Mouse (Mus musculus) forebrain, embryonic 15.5 days (tissue): ENCODE data around the gene Tmtc2. TPM values are rescaled to one million over a fixed set of nuclear protein-coding genes. Genes with fewer than 3 reads are reported as not detected.

Experiments
- ATAC-seq: fragments of 200-750 bp; cut with Nextera tagmentation; replicated peaks from 2 replicates; pipeline ENCODE4 v1.8.0; 2017; ENCODE audit warnings: mild to moderate bottlenecking, moderate TSS enrichment, moderate library complexity
- H3K27ac ChIP-seq: fragments of 300-500 bp; sonication (generic); replicated peaks from 2 replicates; pipeline ENCODE4 v1.5.1; 2015; ENCODE audit warnings: mild to moderate bottlenecking, inconsistent platforms
- H3K27me3 ChIP-seq: fragments of 300-500 bp; sonication (generic); 2 replicates; pipeline ENCODE4 v1.6.1; 2015; ENCODE audit warnings: inconsistent platforms
- H3K36me3 ChIP-seq: fragments of 300-500 bp; sonication (generic); 2 replicates; pipeline ENCODE4 v1.6.1; 2015; ENCODE audit warnings: mild to moderate bottlenecking, inconsistent platforms
- H3K4me1 ChIP-seq: fragments of 300-500 bp; sonication (generic); 2 replicates; pipeline ENCODE4 v1.6.1; 2015; ENCODE audit warnings: inconsistent platforms
- H3K4me2 ChIP-seq: fragments of 300-500 bp; sonication (generic); replicated peaks from 2 replicates; pipeline ENCODE4 v1.6.1; 2015; ENCODE audit warnings: mild to moderate bottlenecking, inconsistent platforms
- H3K4me3 ChIP-seq: fragments of 300-500 bp; sonication (generic); 2 replicates; pipeline ENCODE4 v1.5.1; 2015; ENCODE audit warnings: mild to moderate bottlenecking, inconsistent platforms
- H3K9ac ChIP-seq: fragments of 300-500 bp; sonication (generic); replicated peaks from 2 replicates; pipeline ENCODE4 v1.6.1; 2015; ENCODE audit warnings: mild to moderate bottlenecking, inconsistent platforms
- H3K9me3 ChIP-seq: fragments of 300-500 bp; sonication (generic); 2 replicates; pipeline ENCODE4 v1.6.1; 2016; ENCODE audit warnings: inconsistent platforms
- whole genome bisulfite sequencing: fragments of 180-500 bp; shearing (Covaris S2); methylation state at CpG from one replicate; pipeline ENCODE4 v1.1.7; 2015; ENCODE audit warnings: mixed read lengths; 5-methylcytosine and 5-hydroxymethylcytosine counted together
- polyA plus RNA-seq: library from polyadenylated mRNA; unstranded; fragments of >200 nt; fragmentation: Nextera tagmentation; extraction: Ambion mirVana; gene quantifications from 2 replicates; pipeline ENCODE4 v1.2.1, GENCODE M21; 2015

The Tmtc2 gene
- polyA plus RNA-seq, 1 experiment from 2014 or later = 7.5 TPM

DNA sequence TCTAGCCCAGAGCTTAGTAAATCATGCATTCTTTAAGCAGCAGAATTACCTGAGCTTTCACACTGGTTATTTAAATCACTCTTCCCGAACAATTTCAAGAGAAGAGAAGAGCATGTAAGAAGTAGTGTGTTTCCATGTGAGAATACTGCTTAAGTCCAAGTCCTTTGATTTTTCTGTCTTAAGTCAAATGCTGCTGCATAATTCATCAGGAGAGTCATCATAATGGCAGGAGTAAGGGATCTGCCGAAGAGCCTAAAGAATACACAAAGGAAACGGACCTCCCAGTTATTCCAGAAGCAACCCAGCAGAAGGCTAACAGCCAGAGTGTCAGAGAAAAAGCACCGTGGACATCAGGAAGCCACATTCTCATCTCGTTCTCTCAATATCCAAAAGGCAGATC is 34.6 kb downstream of the Tmtc2 start:
- H3K36me3 ChIP-seq = no peaks in the 10 kb centered on the region
- H3K27me3 ChIP-seq = no peaks in the 10 kb centered on the region
- no peak for ATAC-seq
- no peak overlapping the region for H3K4me3 ChIP-seq
- no peak overlapping the region for H3K9ac ChIP-seq
- WGBS = 48% methylated on average over 5 of the region's 5 CpGs
- no peak overlapping the region for H3K27ac ChIP-seq
- no peaks in the 10 kb centered on the region for H3K4me1 ChIP-seq
- no peaks in the 10 kb centered on the region for H3K9me3 ChIP-seq
- no peak overlapping the region for H3K4me2 ChIP-seq

- Histone ChIP-seq H3K4me3 (no peak overlapping the region), H3K9me3 (no peaks in the 10 kb centered on the region), H3K9ac (no peak overlapping the region), H3K4me2 (no peak overlapping the region), H3K27me3 (no peaks in the 10 kb centered on the region), H3K4me1 (peaks cover 4% of the 10 kb centered on the region), H3K36me3 (no peaks in the 10 kb centered on the region), H3K27ac (no peak overlapping the region)
- 91% methylated on average over 4 of the region's 4 CpGs for WGBS
- no peak for ATAC-seq
Measured at GRCm38 (mm10) chr10:105536910-105537309, 37.3 kb downstream of the Tmtc2 start.

DNA sequence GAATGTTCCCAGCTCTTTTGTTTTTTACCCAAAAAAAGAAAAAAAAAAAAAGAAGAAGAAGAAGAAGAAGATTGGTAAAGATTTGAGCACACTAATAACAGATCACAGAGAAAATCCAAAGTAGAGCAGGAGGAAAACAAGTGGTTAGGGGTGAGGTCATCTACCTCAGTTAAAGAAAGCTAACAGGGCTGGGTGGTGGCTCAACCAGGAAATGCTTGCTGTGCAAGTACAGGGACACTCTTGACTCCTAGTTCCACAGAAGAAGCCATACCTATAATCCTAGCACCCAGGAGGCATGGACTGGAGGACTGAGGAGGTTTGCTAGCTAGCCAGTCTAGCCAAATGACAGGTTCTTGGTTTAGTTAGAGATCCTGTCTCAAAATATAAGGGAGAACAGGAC is 38.4 kb downstream of the Tmtc2 start:
- H3K9ac ChIP-seq = no peak overlapping the region

DNA sequence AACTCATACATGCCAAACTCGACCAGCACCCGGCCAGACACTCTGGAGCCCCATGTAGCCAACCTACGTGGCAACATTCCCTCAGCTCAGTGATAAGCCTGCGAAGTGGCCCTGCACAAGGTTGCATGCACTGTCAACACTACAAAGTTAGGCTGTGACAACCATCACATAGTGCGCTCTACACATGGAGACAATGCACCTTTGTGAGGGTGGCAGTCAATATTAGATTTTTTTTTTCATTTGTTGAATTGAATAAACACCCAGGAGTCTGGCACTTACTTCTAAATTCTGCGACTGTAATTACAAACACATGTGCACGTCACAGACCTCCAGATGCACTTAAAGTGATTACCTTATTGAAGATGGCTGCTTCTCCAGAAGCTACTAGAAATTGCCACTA is 41.5 kb downstream of the Tmtc2 start:
- no peak overlapping the region for H3K4me3 ChIP-seq
- no peak overlapping the region for H3K9ac ChIP-seq
- H3K4me1 ChIP-seq = peaks cover 16% of the 10 kb centered on the region
- ATAC-seq = no peak
- no peaks in the 10 kb centered on the region for H3K9me3 ChIP-seq
- no peaks in the 10 kb centered on the region for H3K36me3 ChIP-seq
- H3K27me3 ChIP-seq = no peaks in the 10 kb centered on the region
- no peak overlapping the region for H3K27ac ChIP-seq
- H3K4me2 ChIP-seq = no peak overlapping the region
- 63% methylated on average over 7 of the region's 7 CpGs for WGBS

More for the DNA sequence above, 38.4 kb downstream of the Tmtc2 start:
- H3K27me3 ChIP-seq = no peaks in the 10 kb centered on the region
- H3K4me2 ChIP-seq = no peak overlapping the region
- H3K36me3 ChIP-seq = no peaks in the 10 kb centered on the region
- peaks cover 13% of the 10 kb centered on the region for H3K4me1 ChIP-seq
- no peak overlapping the region for H3K27ac ChIP-seq
- no peaks in the 10 kb centered on the region for H3K9me3 ChIP-seq
- no peak overlapping the region for H3K4me3 ChIP-seq
- no peak for ATAC-seq

GRCm38 (mm10) chr10:105532019-105532525 is 42.2 kb downstream of the Tmtc2 start:
- Histone ChIP-seq H3K4me3 (no peak overlapping the region), H3K4me2 (no peak overlapping the region), H3K27me3 (no peaks in the 10 kb centered on the region), H3K9me3 (no peaks in the 10 kb centered on the region), H3K36me3 (no peaks in the 10 kb centered on the region), H3K4me1 (peaks cover 16% of the 10 kb centered on the region), H3K9ac (no peak overlapping the region), H3K27ac (no peak overlapping the region)
- peak; percentile 47; the same call in 1 of the 2 replicates for ATAC-seq
- 32% methylated on average over 5 of the region's 5 CpGs for WGBS

- peak; percentile 77 for ATAC-seq
- 38% methylated on average over 9 of the region's 9 CpGs for WGBS
Measured at GRCm38 (mm10) chr10:105531080-105531894, 43.0 kb downstream of the Tmtc2 start.

DNA sequence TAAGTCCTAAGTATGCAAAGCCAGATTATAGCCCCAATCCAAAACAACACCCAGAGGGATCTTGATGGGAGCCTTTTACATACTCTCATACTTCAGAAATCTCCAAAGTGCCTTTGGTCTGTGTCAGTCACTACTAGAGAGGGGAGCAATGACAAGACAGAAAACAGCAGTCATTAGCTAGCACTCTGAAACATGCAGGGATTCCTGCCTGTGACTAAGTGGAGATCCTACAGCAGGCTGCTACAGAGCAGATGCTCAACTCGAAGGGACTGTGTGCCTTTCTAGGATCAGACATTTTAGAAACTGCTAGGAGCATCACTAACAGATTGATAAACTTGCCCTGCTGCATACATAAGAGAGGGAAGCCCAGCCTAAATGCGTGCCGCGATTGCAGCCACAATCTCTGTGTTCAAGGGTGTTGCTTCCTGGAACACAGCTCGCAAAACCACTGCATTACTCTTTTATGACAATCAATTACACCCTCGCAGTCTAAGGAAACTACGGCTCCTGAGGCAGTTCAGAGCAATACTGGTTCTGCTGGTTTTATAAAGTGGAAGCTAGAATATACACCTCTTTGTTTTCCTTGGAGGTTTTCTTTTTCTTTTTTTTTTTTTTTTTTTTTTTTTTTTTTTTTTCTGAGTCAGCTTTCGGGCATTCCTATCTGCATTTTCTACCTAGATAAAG is 50.7 kb downstream of the Tmtc2 start:
- Histone ChIP-seq H3K4me2 (no peak overlapping the region), H3K27ac (no peak overlapping the region), H3K9ac (no peak overlapping the region), H3K36me3 (no peaks in the 10 kb centered on the region), H3K9me3 (no peaks in the 10 kb centered on the region), H3K4me1 (no peaks in the 10 kb centered on the region), H3K27me3 (no peaks in the 10 kb centered on the region), H3K4me3 (no peak overlapping the region)
- ATAC-seq = no peak
- 72% methylated on average over 8 of the region's 8 CpGs for WGBS

More at GRCm38 (mm10) chr10:105531080-105531894, 43.0 kb downstream of the Tmtc2 start:
- Histone ChIP-seq H3K36me3 (no peaks in the 10 kb centered on the region), H3K4me1 (peaks cover 16% of the 10 kb centered on the region), H3K4me3 (no peak overlapping the region), H3K4me2 (no peak overlapping the region; the same call in 1 of the 2 replicates), H3K9ac (no peak overlapping the region), H3K27me3 (no peaks in the 10 kb centered on the region), H3K9me3 (no peaks in the 10 kb centered on the region), H3K27ac (0 out of 2 replicates have a peak overlapping the region, but pooled peaks have one; percentile 3)

GRCm38 (mm10) chr10:105522431-105522830 is 51.8 kb downstream of the Tmtc2 start:
- Histone ChIP-seq H3K9me3 (no peaks in the 10 kb centered on the region), H3K4me2 (no peak overlapping the region), H3K36me3 (no peaks in the 10 kb centered on the region), H3K27me3 (no peaks in the 10 kb centered on the region), H3K4me1 (no peaks in the 10 kb centered on the region), H3K9ac (no peak overlapping the region), H3K27ac (no peak overlapping the region), H3K4me3 (no peak overlapping the region)
- ATAC-seq = no peak
- WGBS = 80% methylated on average over 7 of the region's 7 CpGs

GRCm38 (mm10) chr10:105519154-105519806 is 55.0 kb downstream of the Tmtc2 start:
- Histone ChIP-seq H3K27me3 (no peaks in the 10 kb centered on the region), H3K4me1 (no peaks in the 10 kb centered on the region), H3K36me3 (no peaks in the 10 kb centered on the region), H3K9me3 (no peaks in the 10 kb centered on the region), H3K27ac (no peak overlapping the region), H3K9ac (no peak overlapping the region), H3K4me3 (no peak overlapping the region), H3K4me2 (no peak overlapping the region)
- 58% methylated on average over 6 of the region's 6 CpGs for WGBS
- no peak for ATAC-seq

DNA sequence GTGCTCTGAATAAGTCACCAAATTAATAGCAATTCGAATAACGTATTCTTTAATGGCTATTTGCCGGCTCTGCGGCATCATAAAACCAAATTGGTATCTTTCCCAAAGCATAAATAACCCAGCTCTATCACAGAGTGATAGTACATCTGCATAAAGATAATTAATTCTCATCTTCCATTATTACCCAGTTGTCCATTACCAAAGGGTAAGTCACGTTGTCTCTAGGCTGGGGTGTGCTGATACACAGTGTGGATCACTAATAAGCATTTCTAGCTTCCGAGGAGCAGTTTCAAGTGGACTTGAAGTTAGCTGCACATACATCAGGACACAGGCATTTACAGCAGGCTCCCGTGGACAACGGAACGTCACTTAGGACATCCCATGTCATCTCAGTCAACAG is 56.1 kb downstream of the Tmtc2 start:
- H3K9ac ChIP-seq = no peak overlapping the region
- 92% methylated on average over 9 of the region's 9 CpGs for WGBS
- no peak for ATAC-seq
- H3K4me1 ChIP-seq = no peaks in the 10 kb centered on the region
- no peak overlapping the region for H3K27ac ChIP-seq
- H3K4me3 ChIP-seq = no peak overlapping the region
- no peaks in the 10 kb centered on the region for H3K36me3 ChIP-seq
- H3K9me3 ChIP-seq = no peaks in the 10 kb centered on the region
- H3K27me3 ChIP-seq = no peaks in the 10 kb centered on the region
- H3K4me2 ChIP-seq = no peak overlapping the region

- no peak overlapping the region for H3K27ac ChIP-seq
- H3K9ac ChIP-seq = no peak overlapping the region
- H3K4me1 ChIP-seq = peaks cover 14% of the 10 kb centered on the region
- WGBS = 78% methylated on average over 7 of the region's 7 CpGs
- ATAC-seq = no peak
- H3K27me3 ChIP-seq = no peaks in the 10 kb centered on the region
- H3K4me2 ChIP-seq = no peak overlapping the region
- H3K9me3 ChIP-seq = no peaks in the 10 kb centered on the region
- no peaks in the 10 kb centered on the region for H3K36me3 ChIP-seq
- no peak overlapping the region for H3K4me3 ChIP-seq
Measured at GRCm38 (mm10) chr10:105513777-105514322, 60.4 kb downstream of the Tmtc2 start.

- peaks cover 4% of the 10 kb centered on the region; the same call in 1 of the 2 replicates for H3K36me3 ChIP-seq
- H3K9ac ChIP-seq = no peak overlapping the region
- H3K9me3 ChIP-seq = no peaks in the 10 kb centered on the region
- peak; percentile 46; the same call in 1 of the 2 replicates for ATAC-seq
- no peaks in the 10 kb centered on the region for H3K27me3 ChIP-seq
- 0 out of 2 replicates have a peak overlapping the region, but pooled peaks have one; percentile 13 for H3K4me2 ChIP-seq
- no peak overlapping the region for H3K4me3 ChIP-seq
- no peak overlapping the region for H3K27ac ChIP-seq
- H3K4me1 ChIP-seq = peaks cover 14% of the 10 kb centered on the region
- 17% methylated on average over 5 of the region's 5 CpGs for WGBS
Measured at GRCm38 (mm10) chr10:105509896-105510272, 64.4 kb downstream of the Tmtc2 start.
